Mouse (Mus musculus) neural tube, embryonic 14.5 days (tissue): Measurements from ENCODE around the gene Cytip. TPM values are rescaled to one million over a fixed set of nuclear protein-coding genes. Genes with fewer than 3 reads are reported as not detected.

Source experiments
- ATAC-seq: fragments of 200-750 bp; cut with Nextera tagmentation; 2 replicates; pipeline ENCODE4 v1.8.0; 2017; ENCODE audit warnings: low read depth, mild to moderate bottlenecking, moderate TSS enrichment, moderate library complexity
- H3K27ac ChIP-seq: fragments of 300-500 bp; sonication (generic); 2 replicates; pipeline ENCODE4 v1.5.1; 2014; ENCODE audit warnings: low read depth, mild to moderate bottlenecking, control low read depth, low read length, moderate library complexity, mixed read lengths
- H3K27me3 ChIP-seq: fragments of 300-500 bp; sonication (generic); 2 replicates; pipeline ENCODE4 v1.6.1; 2014; ENCODE audit warnings: low read length; ENCODE audit not compliant: control insufficient read depth, insufficient read depth
- H3K36me3 ChIP-seq: fragments of 300-500 bp; sonication (generic); 2 replicates; pipeline ENCODE4 v1.6.1; 2014; ENCODE audit warnings: low read length, mixed read lengths; ENCODE audit not compliant: control insufficient read depth, insufficient read depth
- H3K4me1 ChIP-seq: fragments of 300-500 bp; sonication (generic); 2 replicates; pipeline ENCODE4 v1.6.1; 2014; ENCODE audit warnings: low read length; ENCODE audit not compliant: control insufficient read depth, insufficient read depth
- H3K4me2 ChIP-seq: fragments of 300-500 bp; sonication (generic); 2 replicates; pipeline ENCODE4 v1.6.1; 2014; ENCODE audit warnings: mild to moderate bottlenecking, low read depth, low read length, control low read depth
- H3K4me3 ChIP-seq: fragments of 300-500 bp; sonication (generic); 2 replicates; pipeline ENCODE4 v1.5.1; 2014; ENCODE audit warnings: low read depth, low read length, control low read depth, mixed read lengths
- H3K9ac ChIP-seq: fragments of 300-500 bp; sonication (generic); replicated peaks from 2 replicates; pipeline ENCODE4 v1.6.1; 2014; ENCODE audit warnings: low read depth, mild to moderate bottlenecking, control low read depth, low read length, mixed read lengths
- H3K9me3 ChIP-seq: fragments of 300-500 bp; sonication (generic); 2 replicates; pipeline ENCODE4 v1.6.1; 2016; ENCODE audit warnings: low read length; ENCODE audit not compliant: control insufficient read depth
- WGBS: fragments of 180-500 bp; shearing (Covaris S2); extraction: QIAGEN DNeasy Blood & Tissue Kit; methylation state at CpG from one replicate; pipeline ENCODE4 v1.1.7; 2014; 5-methylcytosine and 5-hydroxymethylcytosine counted together
- polyA plus RNA-seq: library from polyadenylated mRNA; unstranded; fragments of >200 nt; fragmentation: Nextera tagmentation; extraction: Ambion mirVana; gene quantifications from 2 replicates; pipeline ENCODE4 v1.2.1, GENCODE M21; 2014

Cytip gene
- polyA plus RNA-seq, 1 experiment from 2014 or later, result 0.33 TPM

GRCm38 (mm10) chr2:58094818-58095217 lies 100.5 kb downstream of the Cytip start:
- Histone ChIP-seq H3K4me1 (no peaks in the 10 kb centered on the region), H3K36me3 (no peaks in the 10 kb centered on the region), H3K4me3 (no peak overlapping the region), H3K27me3 (no peaks in the 10 kb centered on the region), H3K27ac (no peak overlapping the region), H3K9ac (no peak overlapping the region), H3K4me2 (no peak overlapping the region), H3K9me3 (no peaks in the 10 kb centered on the region)
- no peak for ATAC-seq
- WGBS, result 31% methylated on average over 1 of the region's 1 CpGs

GRCm38 (mm10) chr2:58086420-58086819 lies 108.9 kb downstream of the Cytip start:
- Histone ChIP-seq H3K9ac (no peak overlapping the region), H3K36me3 (no peaks in the 10 kb centered on the region), H3K27ac (no peak overlapping the region), H3K27me3 (no peaks in the 10 kb centered on the region), H3K9me3 (no peaks in the 10 kb centered on the region), H3K4me1 (no peaks in the 10 kb centered on the region), H3K4me2 (no peak overlapping the region), H3K4me3 (no peak overlapping the region)
- 97% methylated on average over 1 of the region's 1 CpGs for WGBS
- ATAC-seq, result no peak

GRCm38 (mm10) chr2:58079849-58080248 lies 115.5 kb downstream of the Cytip start:
- Histone ChIP-seq H3K4me1 (no peaks in the 10 kb centered on the region), H3K27me3 (no peaks in the 10 kb centered on the region), H3K4me3 (no peak overlapping the region), H3K9ac (no peak overlapping the region), H3K36me3 (no peaks in the 10 kb centered on the region), H3K27ac (no peak overlapping the region), H3K4me2 (no peak overlapping the region), H3K9me3 (no peaks in the 10 kb centered on the region)
- ATAC-seq, result no peak
- 63% methylated on average over 1 of the region's 1 CpGs for WGBS

Other genes with a start within 250 kb of the Cytip start
- gene Galnt5, start 197.6 kb downstream of the Cytip start, polyA plus RNA-seq, result 0.10 TPM in 1 of 2 replicates, not detected in the other
- 0.44 and 0.56 TPM in 2 replicates for gene Ermn, start 142.7 kb downstream of the Cytip start, polyA plus RNA-seq
- gene Acvr1c, start 162.4 kb upstream of the Cytip start, polyA plus RNA-seq, result 0.37 and 0.39 TPM in 2 replicates